Mouse (Mus musculus): ENCODE results near the gene 4930562C15Rik.

DNA sequence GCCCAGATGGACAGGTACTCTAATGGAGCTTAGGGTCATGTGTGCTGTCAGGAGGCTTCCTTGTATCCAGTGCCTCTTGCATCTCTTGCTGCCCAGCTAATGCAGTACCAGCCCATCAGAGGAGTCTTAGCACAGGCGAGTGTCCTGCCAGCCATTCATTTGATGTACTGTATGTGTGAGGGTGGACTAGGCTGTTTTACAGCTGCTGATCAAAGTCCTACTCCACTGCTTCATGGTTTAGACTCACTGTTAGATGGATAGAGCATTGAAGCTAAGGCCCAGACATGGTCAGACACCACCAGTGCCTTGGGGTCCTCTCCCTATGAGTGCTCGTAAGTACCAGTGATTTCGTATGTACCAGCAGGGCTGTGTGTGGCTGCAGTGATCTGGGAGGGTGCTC is 69.7 kb downstream of the 4930562C15Rik start:
- TF ChIP-seq ZC3H11A (IDR thresholded peaks at IDR 0.05; ENCODE audit: borderline replicate concordance, low read depth, low read length) (no peak), HCFC1 (IDR thresholded peaks at IDR 0.05; ENCODE audit: borderline replicate concordance, insufficient read depth, low read length) (no peak), MAFK (IDR thresholded peaks at IDR 0.05; ENCODE audit: insufficient read depth, low read depth, low read length) (no peak), ZNF384 (IDR thresholded peaks at IDR 0.05; ENCODE audit: low read depth, low read length) (no peak), CHD2 (IDR thresholded peaks at IDR 0.05; ENCODE audit: low read depth, low read length) (no peak)

All from ES-E14 (cell line).